Mouse (Mus musculus) heart, embryonic 11.5 days (tissue): Measurements from ENCODE around the gene D10Wsu102e. TPM values are rescaled to one million over a fixed set of nuclear protein-coding genes. Genes with fewer than 3 reads are reported as not detected.
"Not testable (repeated sequence)": the region's sequence is repeated elsewhere in the genome, so short reads cannot be mapped to it uniquely, and the experiment has no call there.

Source experiments
- ATAC-seq: fragments of 200-750 bp; cut with Nextera tagmentation; replicated peaks from 2 replicates; pipeline ENCODE4 v1.8.0; 2017; ENCODE audit warnings: moderate library complexity; ENCODE audit not compliant: insufficient number of reproducible peaks, low FRiP score, low TSS enrichment
- H3K27ac ChIP-seq: fragments of 300-500 bp; sonication (generic); 2 replicates; pipeline ENCODE4 v1.5.1; 2014; ENCODE audit warnings: mild to moderate bottlenecking, low read depth, low read length
- H3K27me3 ChIP-seq: fragments of 300-500 bp; sonication (generic); 2 replicates; pipeline ENCODE4 v1.6.1; 2014; ENCODE audit warnings: mild to moderate bottlenecking, low read length, mixed read lengths; ENCODE audit not compliant: control insufficient read depth, insufficient read depth
- H3K36me3 ChIP-seq: fragments of 300-500 bp; sonication (generic); 2 replicates; pipeline ENCODE4 v1.6.1; 2014; ENCODE audit warnings: mild to moderate bottlenecking, low read length, moderate library complexity, mixed read lengths; ENCODE audit not compliant: control insufficient read depth, insufficient read depth
- H3K4me1 ChIP-seq: fragments of 300-500 bp; sonication (generic); 2 replicates; pipeline ENCODE4 v1.6.1; 2014; ENCODE audit warnings: low read length; ENCODE audit not compliant: control insufficient read depth, insufficient read depth
- H3K4me2 ChIP-seq: fragments of 300-500 bp; sonication (generic); 2 replicates; pipeline ENCODE4 v1.6.1; 2014; ENCODE audit warnings: mild to moderate bottlenecking, moderate library complexity
- H3K4me3 ChIP-seq: fragments of 300-500 bp; sonication (generic); 2 replicates; pipeline ENCODE4 v1.5.1; 2014; ENCODE audit warnings: low read depth, low read length
- H3K9ac ChIP-seq: fragments of 300-500 bp; sonication (generic); 2 replicates; pipeline ENCODE4 v1.6.1; 2014; ENCODE audit warnings: mild to moderate bottlenecking, low read depth, low read length, moderate library complexity
- H3K9me3 ChIP-seq: fragments of 300-500 bp; sonication (generic); replicated peaks from 2 replicates; pipeline ENCODE4 v1.6.1; 2016; ENCODE audit warnings: low read length; ENCODE audit not compliant: control insufficient read depth
- WGBS: fragments of 180-500 bp; shearing (Covaris S2); extraction: QIAGEN DNeasy Blood & Tissue Kit; methylation state at CpG from one replicate; pipeline ENCODE4 v1.1.7; 2014; ENCODE audit not compliant: insufficient replicate concordance; 5-methylcytosine and 5-hydroxymethylcytosine counted together
- polyA plus RNA-seq: library from polyadenylated mRNA; unstranded; fragments of >200 nt; fragmentation: Nextera tagmentation; extraction: Ambion mirVana; gene quantifications from 2 replicates; pipeline ENCODE4 v1.2.1, GENCODE M21; 2014

Gene D10Wsu102e
- polyA plus RNA-seq, 1 experiment from 2014 or later: 0.53 TPM

DNA sequence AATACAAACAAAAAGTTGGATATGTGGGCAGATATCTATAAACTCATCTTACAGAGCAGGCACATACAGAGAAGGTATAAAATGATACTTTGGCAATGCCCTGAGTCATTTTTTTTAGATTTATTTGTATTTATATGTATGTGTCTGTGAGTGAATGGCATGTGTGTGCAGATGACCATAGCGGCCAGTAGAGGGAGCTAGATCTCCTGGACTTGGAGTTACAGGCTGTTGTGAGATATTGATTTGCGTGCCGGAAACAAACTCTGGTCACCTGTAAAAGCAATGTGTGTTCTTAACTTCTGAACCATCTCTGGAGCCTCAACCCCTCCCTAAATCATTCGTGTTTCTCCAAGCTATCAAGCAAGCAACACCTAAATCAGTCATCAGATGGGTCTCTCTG is 161.0 kb downstream of the D10Wsu102e start:
- Histone ChIP-seq H3K27me3 (no peaks in the 10 kb centered on the region), H3K4me3 (no peak overlapping the region), H3K9me3 (no peaks in the 10 kb centered on the region), H3K4me1 (no peaks in the 10 kb centered on the region), H3K4me2 (no peak overlapping the region), H3K9ac (no peak overlapping the region), H3K36me3 (peaks cover 5% of the 10 kb centered on the region; the same call in 1 of the 2 replicates), H3K27ac (no peak overlapping the region)
- no peak for ATAC-seq
- 77% methylated on average over 4 of the region's 4 CpGs for WGBS

DNA sequence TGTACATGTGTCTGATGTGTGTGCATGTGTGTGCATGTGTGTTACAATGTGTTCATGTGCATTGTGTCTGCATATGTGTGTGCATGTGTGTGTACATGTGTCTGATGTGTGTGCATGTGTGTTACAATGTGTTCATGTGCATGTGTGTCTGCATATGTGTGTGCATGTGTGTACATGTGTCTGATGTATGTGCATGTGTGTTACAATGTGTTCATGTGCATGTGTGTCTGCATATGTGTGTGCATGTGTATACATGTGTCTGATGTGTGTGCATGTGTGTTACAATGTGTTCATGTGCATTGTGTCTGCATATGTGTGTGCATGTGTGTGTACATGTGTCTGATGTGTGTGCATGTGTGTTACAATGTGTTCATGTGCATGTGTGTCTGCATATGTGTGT is 164.2 kb downstream of the D10Wsu102e start:
- H3K9ac ChIP-seq, H3K9me3 ChIP-seq, ATAC-seq, H3K27ac ChIP-seq, H3K27me3 ChIP-seq, H3K36me3 ChIP-seq, H3K4me3 ChIP-seq, H3K4me2 ChIP-seq, H3K4me1 ChIP-seq: not testable (repeated sequence)

- ATAC-seq: no peak
- no peak overlapping the region for H3K4me2 ChIP-seq
- no peaks in the 10 kb centered on the region for H3K36me3 ChIP-seq
- H3K4me1 ChIP-seq: peaks cover 8% of the 10 kb centered on the region; the same call in 1 of the 2 replicates
- no peak overlapping the region for H3K27ac ChIP-seq
- no peaks in the 10 kb centered on the region for H3K27me3 ChIP-seq
- no peak overlapping the region for H3K9ac ChIP-seq
- WGBS: 77% methylated on average over 6 of the region's 6 CpGs
- no peaks in the 10 kb centered on the region for H3K9me3 ChIP-seq
- H3K4me3 ChIP-seq: no peak overlapping the region
Observed at GRCm38 (mm10) chr10:83530384-83530967, 170.5 kb downstream of the D10Wsu102e start.

GRCm38 (mm10) chr10:83533258-83533909 is 173.4 kb downstream of the D10Wsu102e start:
- 3% methylated on average over 27 of the region's 27 CpGs for WGBS
- no peaks in the 10 kb centered on the region for H3K36me3 ChIP-seq
- H3K4me1 ChIP-seq: peaks cover 8% of the 10 kb centered on the region; the same call in 1 of the 2 replicates
- H3K27ac ChIP-seq: peak overlapping the region; percentile 31
- ATAC-seq: peak; percentile 27
- peak overlapping the region; percentile 67 for H3K9ac ChIP-seq
- H3K4me2 ChIP-seq: peak overlapping the region; percentile 95
- peak overlapping the region; percentile 56 for H3K4me3 ChIP-seq
- H3K27me3 ChIP-seq: no peaks in the 10 kb centered on the region
- H3K9me3 ChIP-seq: no peaks in the 10 kb centered on the region

DNA sequence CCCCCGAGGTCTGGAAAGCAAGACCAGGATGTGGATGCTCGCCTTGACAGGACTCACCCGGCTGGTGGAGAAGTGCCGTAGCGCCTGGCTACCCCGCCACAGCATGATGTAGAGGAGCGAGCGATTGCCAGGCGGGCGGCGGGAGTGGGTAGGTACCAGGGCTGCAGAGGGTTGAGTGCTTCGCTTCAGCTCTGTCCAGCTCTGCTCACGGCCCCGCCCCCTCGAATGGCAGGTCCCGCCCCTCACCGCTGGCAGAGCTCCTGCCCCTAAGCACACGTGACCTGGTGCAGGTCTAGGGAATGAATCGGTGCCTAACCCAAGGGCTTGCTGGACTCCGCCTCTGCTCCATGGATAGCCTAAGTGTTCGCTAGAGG is 173.9 kb downstream of the D10Wsu102e start, which contains the start of gene Aldh1l2:
Aldh1l2 (minus strand) TSS at position 231 of the 374 bp plus-strand sequence.
- peak within 1 kb of the TSS; percentile 56 for H3K4me3 ChIP-seq
- H3K27me3 ChIP-seq: no peaks in the 10 kb centered on the region
- H3K36me3 ChIP-seq: no peaks in the 10 kb centered on the region
- peak within 1 kb of the TSS; percentile 95 for H3K4me2 ChIP-seq
- peak; percentile 87 for ATAC-seq
- peaks cover 8% of the 10 kb centered on the region; the same call in 1 of the 2 replicates for H3K4me1 ChIP-seq
- 0% methylated on average over 21 of the region's 21 CpGs for WGBS
- peak within 1 kb of the TSS; percentile 31 for H3K27ac ChIP-seq
- H3K9ac ChIP-seq: peak within 1 kb of the TSS; percentile 67
- no peaks in the 10 kb centered on the region for H3K9me3 ChIP-seq

GRCm38 (mm10) chr10:83536436-83536835 is 176.4 kb downstream of the D10Wsu102e start:
- Histone ChIP-seq H3K9me3 (no peaks in the 10 kb centered on the region), H3K4me1 (peaks cover 8% of the 10 kb centered on the region; the same call in 1 of the 2 replicates), H3K4me2 (no peak overlapping the region), H3K36me3 (no peaks in the 10 kb centered on the region), H3K27ac (no peak overlapping the region), H3K4me3 (no peak overlapping the region), H3K9ac (no peak overlapping the region), H3K27me3 (no peaks in the 10 kb centered on the region)
- ATAC-seq: no peak
- WGBS: 5% methylated on average over 1 of the region's 1 CpGs

Other genes starting within 250 kb of the D10Wsu102e start
- 0.33 and 0.65 TPM in 2 replicates for gene Slc41a2, start 22.3 kb upstream of the D10Wsu102e start, polyA plus RNA-seq
- 8.0 and 12.1 TPM in 2 replicates for gene Aldh1l2, start 173.9 kb downstream of the D10Wsu102e start, polyA plus RNA-seq
- 26.8 TPM in 2 replicates for gene Washc4, start 183.5 kb downstream of the D10Wsu102e start, polyA plus RNA-seq